Mouse (Mus musculus) erythroid progenitor cell, adult 5-6 weeks (primary cell): Measurements from ENCODE around the gene N4bp3. TPM values are rescaled to one million over a fixed set of nuclear protein-coding genes. Genes with fewer than 3 reads are reported as not detected.
"Not testable (repeated sequence)": the region's sequence is repeated elsewhere in the genome, so short reads cannot be mapped to it uniquely, and the experiment has no call there.

Experiments
- ATAC-seq: replicated peaks from 2 replicates; pipeline ENCODE4 v1.8.0; 2016; ENCODE audit warnings: moderate number of reproducible peaks, mild to moderate bottlenecking, moderate TSS enrichment, inconsistent platforms; ENCODE audit not compliant: poor library complexity, low FRiP score, severe bottlenecking
- total RNA-seq, 2 experiments: library from RNA; stranded (forward) in 1 of 2; stranded (reverse) in 1 of 2; fragments of 150-400 nt in 1 of 2; fragments of 186-747, 209-891 nt in 1 of 2; gene quantifications; 2 replicates each; pipeline versions ENCODE4 v1.2.3 to v1.2.4; 2015 to 2017; ENCODE audit warnings: low replicate concordance in 2 of 2

Gene N4bp3
- total RNA-seq (2015; ENCODE audit: low replicate concordance), result not detected in 2 replicates
- total RNA-seq (2017; ENCODE audit: low replicate concordance), result 2.1 TPM in 1 of 2 replicates, not detected in the other

- no peak for ATAC-seq
Observed at GRCm38 (mm10) chr11:51650691-51651515, at the start of gene N4bp3, which contains the start of gene D930048N14Rik. Gene N4bp3, minus strand, starts transcription at chr11:51650842. Gene D930048N14Rik, plus strand, starts transcription at chr11:51650954.

GRCm38 (mm10) chr11:51694984-51695383 lies 44.3 kb upstream of the N4bp3 start:
- no peak for ATAC-seq

DNA sequence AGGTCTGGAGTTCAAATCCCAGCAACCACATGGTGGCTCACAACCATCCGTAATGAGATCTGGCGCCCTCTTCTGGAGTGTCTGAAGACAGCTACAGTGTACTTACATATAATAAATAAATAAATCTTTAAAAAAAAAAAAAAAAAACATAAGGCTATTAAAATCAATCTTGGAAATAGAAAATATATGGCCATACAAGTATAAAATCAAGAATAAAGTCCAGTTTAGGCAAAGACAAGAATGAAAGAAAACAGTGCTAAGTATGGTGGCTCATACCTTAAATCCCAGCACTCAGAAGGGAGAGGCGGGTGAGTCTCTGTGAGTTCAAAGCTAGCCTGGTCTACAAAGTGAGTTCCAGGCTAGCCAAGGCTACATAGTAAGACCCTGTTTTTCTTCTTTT lies 40.0 kb upstream of the N4bp3 start:
- not testable (repeated sequence) for ATAC-seq

- ATAC-seq, result peak; percentile 2; the same call in 1 of the 2 replicates
Observed at GRCm38 (mm10) chr11:51689343-51689742, 38.7 kb upstream of the N4bp3 start.

- ATAC-seq, result peak; percentile 97
Observed at GRCm38 (mm10) chr11:51688330-51689328, 38.0 kb upstream of the N4bp3 start, which contains the start of gene 0610009B22Rik. Gene 0610009B22Rik, minus strand, starts transcription at chr11:51688874.

DNA sequence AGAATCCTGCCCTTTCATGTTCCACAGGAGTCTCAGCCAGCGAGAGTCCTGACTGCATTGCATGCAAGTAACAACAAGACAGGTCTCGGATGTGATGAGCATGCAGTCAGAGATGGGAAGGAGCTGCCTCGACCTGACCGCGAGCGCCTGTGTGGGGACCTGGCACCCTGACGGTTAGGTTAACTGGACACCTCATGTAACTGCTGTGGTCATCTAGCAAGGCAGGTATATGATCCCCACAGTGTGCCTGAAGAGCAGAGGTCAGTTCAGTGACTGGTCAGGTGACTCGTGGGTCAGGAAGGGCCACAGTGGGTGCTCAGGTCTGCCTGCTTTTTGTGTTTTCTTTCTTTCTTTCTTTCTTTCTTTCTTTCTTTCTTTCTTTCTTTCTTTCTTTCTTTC lies 31.3 kb upstream of the N4bp3 start:
- peak; percentile 27; the same call in 1 of the 2 replicates for ATAC-seq

DNA sequence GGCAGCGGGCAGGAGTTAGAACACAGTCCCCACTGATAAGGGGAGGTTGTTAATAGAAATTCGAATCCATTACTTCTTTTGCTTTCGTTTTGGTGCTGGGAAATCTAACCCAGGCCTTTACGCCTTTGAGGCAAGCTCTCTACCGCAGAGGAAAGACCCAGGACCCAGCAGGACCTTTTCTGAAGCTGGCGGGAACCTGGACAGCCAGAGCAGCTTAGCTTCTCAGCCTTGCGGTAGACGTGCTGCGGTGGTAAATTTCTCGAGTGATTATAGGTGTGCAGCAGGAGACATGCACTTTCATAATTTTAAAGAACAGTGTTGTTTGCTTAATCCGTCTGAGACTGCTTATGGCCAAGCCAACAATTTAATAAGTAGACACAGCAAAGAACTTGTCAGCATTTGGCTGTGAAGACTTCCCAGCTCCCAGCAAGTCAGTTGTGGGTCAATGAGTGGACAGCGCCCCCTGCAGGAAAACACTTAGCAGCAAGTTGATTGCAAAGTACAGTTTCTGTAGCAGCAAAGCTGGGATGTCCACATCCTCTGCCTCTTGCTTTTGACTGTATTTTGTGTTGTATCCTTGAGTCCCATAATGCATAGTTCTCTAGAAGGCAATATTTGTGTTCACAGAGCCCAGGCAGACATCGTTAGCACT lies 30.8 kb upstream of the N4bp3 start:
- peak; percentile 87 for ATAC-seq

- ATAC-seq, result no peak
Observed at GRCm38 (mm10) chr11:51679466-51679865, 28.8 kb upstream of the N4bp3 start.

GRCm38 (mm10) chr11:51677737-51678418 lies 27.2 kb upstream of the N4bp3 start:
- ATAC-seq, result no peak

- ATAC-seq, result no peak
Observed at GRCm38 (mm10) chr11:51675386-51675785, 24.7 kb upstream of the N4bp3 start.

GRCm38 (mm10) chr11:51673291-51673690 lies 22.6 kb upstream of the N4bp3 start:
- no peak for ATAC-seq

DNA sequence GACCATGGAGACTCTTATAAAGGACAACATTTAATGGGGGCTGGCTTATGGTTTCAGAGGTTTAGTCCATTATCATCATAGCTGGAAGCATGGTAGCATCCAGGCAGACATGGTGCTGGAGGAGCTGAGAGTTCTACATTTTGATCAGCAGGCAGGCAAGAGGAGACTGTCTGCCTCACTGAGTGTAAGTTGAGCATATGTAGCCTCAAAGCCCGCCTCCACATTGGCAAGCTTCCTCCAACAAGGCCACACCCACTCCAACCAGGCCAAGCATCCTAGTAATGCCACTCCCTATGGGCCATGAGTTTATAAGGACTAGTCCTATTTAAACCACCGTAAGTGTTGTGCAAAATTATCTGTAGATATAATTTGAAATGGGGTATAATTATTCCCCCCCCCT lies 20.7 kb upstream of the N4bp3 start:
- ATAC-seq, result no peak

DNA sequence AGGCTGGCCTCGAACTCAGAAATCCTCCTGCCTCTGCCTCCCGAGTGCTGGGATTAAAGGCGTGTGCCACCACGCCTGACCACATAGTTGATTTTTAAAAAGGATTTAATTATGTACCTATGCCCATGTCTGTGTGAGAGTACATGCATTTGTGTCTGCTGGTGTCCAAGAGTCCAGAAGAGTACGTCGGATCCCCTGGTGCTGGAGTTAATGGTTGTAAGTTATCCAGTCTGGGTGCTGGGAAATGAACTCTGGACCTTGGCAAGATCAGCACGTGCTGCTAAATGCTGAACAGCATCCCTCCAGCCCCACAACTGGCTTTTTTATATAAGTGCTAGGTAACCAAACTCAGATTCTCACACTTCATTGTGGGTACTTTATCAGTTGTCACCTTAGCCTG lies 20.2 kb upstream of the N4bp3 start:
- ATAC-seq, result no peak

- not testable (repeated sequence) for ATAC-seq
Observed at GRCm38 (mm10) chr11:51664747-51665146, 14.1 kb upstream of the N4bp3 start.

GRCm38 (mm10) chr11:51662632-51663031 lies 12.0 kb upstream of the N4bp3 start:
- ATAC-seq, result no peak

DNA sequence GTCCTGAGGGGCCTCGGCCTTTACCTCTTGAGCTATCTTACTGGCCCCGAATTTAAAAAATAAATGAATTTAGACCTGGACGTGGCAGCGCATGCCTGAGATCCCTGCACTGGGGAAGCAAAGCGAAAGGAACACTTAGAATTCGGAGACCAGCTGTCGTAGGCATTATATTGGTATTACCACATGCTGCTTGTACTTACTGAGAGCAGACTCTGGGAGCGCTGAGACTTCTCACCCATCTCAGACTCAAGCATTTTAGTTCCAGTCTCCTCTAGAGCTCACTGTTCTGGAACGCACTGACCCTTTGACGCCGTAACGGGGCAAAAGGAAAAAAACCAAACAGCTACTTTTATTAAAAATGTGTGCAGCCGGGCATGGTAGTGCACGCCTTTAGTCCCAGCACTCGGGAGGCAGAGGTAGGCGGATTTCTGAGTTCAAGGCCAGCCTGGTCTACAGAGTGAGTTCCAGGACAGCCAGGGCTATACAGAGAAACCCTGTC lies 11.3 kb upstream of the N4bp3 start:
- ATAC-seq, result no peak

DNA sequence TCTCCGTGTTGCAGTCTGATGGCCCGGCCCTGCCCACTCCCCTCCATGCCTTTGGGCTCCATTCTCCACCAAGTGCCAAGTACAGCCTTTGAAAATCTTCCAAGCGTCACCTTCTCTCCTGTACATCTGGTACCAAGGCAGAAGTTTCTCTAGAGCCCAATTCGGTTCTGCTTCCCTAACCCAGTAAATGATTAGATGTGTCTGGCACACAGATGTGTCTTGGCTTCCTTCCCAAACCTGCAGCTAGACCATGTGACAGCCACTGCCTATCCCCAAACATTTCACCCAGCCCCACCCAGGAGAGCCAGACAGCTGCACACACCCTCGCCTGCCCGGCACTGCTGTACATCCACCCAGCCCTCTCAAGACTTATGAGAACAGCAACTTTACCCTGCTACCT lies 8.1 kb upstream of the N4bp3 start:
- ATAC-seq, result peak; percentile 88

- ATAC-seq, result no peak
Observed at GRCm38 (mm10) chr11:51658291-51658690, 7.6 kb upstream of the N4bp3 start.
